Mouse (Mus musculus): ENCODE data around the gene Plxdc1. TPM values are rescaled to one million over a fixed set of nuclear protein-coding genes. Genes with fewer than 3 reads are reported as not detected.

Gene Plxdc1
- polyA plus RNA-seq, 1 experiment from 2014 or later: 0.33 TPM

GRCm38 (mm10) chr11:98011716-98012115 is 25.5 kb upstream of the Plxdc1 start:
- Histone ChIP-seq H3K27ac (no peak overlapping the region), H3K36me3 (no peaks in the 10 kb centered on the region), H3K4me3 (no peak overlapping the region), H3K4me1 (no peaks in the 10 kb centered on the region), H3K4me2 (no peak overlapping the region), H3K27me3 (replicated peaks) (peaks cover 45% of the 10 kb centered on the region), H3K9ac (no peak overlapping the region), H3K9me3 (replicated peaks) (no peaks in the 10 kb centered on the region)
- 34% methylated on average over 8 of the region's 9 CpGs for WGBS (ENCODE audit: insufficient replicate concordance)
- no peak for ATAC-seq

GRCm38 (mm10) chr11:98008087-98008486 is 21.8 kb upstream of the Plxdc1 start:
- H3K9ac ChIP-seq: no peak overlapping the region
- WGBS (ENCODE audit: insufficient replicate concordance): 59% methylated on average over 11 of the region's 11 CpGs
- no peaks in the 10 kb centered on the region for H3K36me3 ChIP-seq
- ATAC-seq: no peak
- H3K27ac ChIP-seq: no peak overlapping the region
- no peak overlapping the region for H3K4me3 ChIP-seq
- peaks cover 5% of the 10 kb centered on the region for H3K4me1 ChIP-seq
- no peaks in the 10 kb centered on the region for H3K9me3 ChIP-seq (replicated peaks)
- H3K27me3 ChIP-seq (replicated peaks): peaks cover 57% of the 10 kb centered on the region
- no peak overlapping the region for H3K4me2 ChIP-seq

GRCm38 (mm10) chr11:98005686-98006085 is 19.4 kb upstream of the Plxdc1 start:
- H3K27me3 ChIP-seq (replicated peaks): peaks cover 57% of the 10 kb centered on the region
- 69% methylated on average over 10 of the region's 10 CpGs for WGBS (ENCODE audit: insufficient replicate concordance)

GRCm38 (mm10) chr11:98005076-98005475 is 18.8 kb upstream of the Plxdc1 start:
- Histone ChIP-seq H3K27me3 (replicated peaks) (peaks cover 57% of the 10 kb centered on the region), H3K4me2 (peak overlapping the region; percentile 29), H3K4me1 (peaks cover 16% of the 10 kb centered on the region), H3K27ac (no peak overlapping the region), H3K36me3 (no peaks in the 10 kb centered on the region), H3K9me3 (replicated peaks) (no peaks in the 10 kb centered on the region), H3K9ac (no peak overlapping the region), H3K4me3 (no peak overlapping the region)
- ATAC-seq: peak; percentile 22; the same call in 1 of the 2 replicates
- 21% methylated on average over 13 of the region's 13 CpGs for WGBS (ENCODE audit: insufficient replicate concordance)

More at GRCm38 (mm10) chr11:98005686-98006085, 19.4 kb upstream of the Plxdc1 start:
- no peak overlapping the region for H3K4me2 ChIP-seq
- no peak overlapping the region for H3K4me3 ChIP-seq
- no peaks in the 10 kb centered on the region for H3K36me3 ChIP-seq
- H3K9ac ChIP-seq: no peak overlapping the region
- H3K9me3 ChIP-seq (replicated peaks): no peaks in the 10 kb centered on the region
- peaks cover 16% of the 10 kb centered on the region for H3K4me1 ChIP-seq
- ATAC-seq: no peak
- H3K27ac ChIP-seq: no peak overlapping the region

GRCm38 (mm10) chr11:98004161-98004560 is 17.9 kb upstream of the Plxdc1 start:
- Histone ChIP-seq H3K4me3 (no peak overlapping the region), H3K27me3 (replicated peaks) (peaks cover 65% of the 10 kb centered on the region), H3K27ac (no peak overlapping the region), H3K4me1 (peaks cover 17% of the 10 kb centered on the region), H3K9ac (no peak overlapping the region), H3K9me3 (replicated peaks) (no peaks in the 10 kb centered on the region), H3K4me2 (no peak overlapping the region), H3K36me3 (no peaks in the 10 kb centered on the region)
- WGBS (ENCODE audit: insufficient replicate concordance): 68% methylated on average over 8 of the region's 8 CpGs
- no peak for ATAC-seq

GRCm38 (mm10) chr11:98003171-98003671 is 17.0 kb upstream of the Plxdc1 start:
- ATAC-seq: no peak
- peaks cover 75% of the 10 kb centered on the region for H3K27me3 ChIP-seq (replicated peaks)
- H3K9me3 ChIP-seq (replicated peaks): no peaks in the 10 kb centered on the region
- peaks cover 24% of the 10 kb centered on the region for H3K4me1 ChIP-seq
- WGBS (ENCODE audit: insufficient replicate concordance): 30% methylated on average over 17 of the region's 17 CpGs
- H3K4me3 ChIP-seq: peak overlapping the region; percentile 38
- H3K36me3 ChIP-seq: no peaks in the 10 kb centered on the region
- peak overlapping the region; percentile 18; the same call in 1 of the 2 replicates for H3K9ac ChIP-seq
- H3K4me2 ChIP-seq: peak overlapping the region; percentile 61
- H3K27ac ChIP-seq: no peak overlapping the region

GRCm38 (mm10) chr11:98002627-98003026 is 16.4 kb upstream of the Plxdc1 start:
- Histone ChIP-seq H3K9me3 (replicated peaks) (no peaks in the 10 kb centered on the region), H3K4me2 (peak overlapping the region; percentile 61), H3K36me3 (no peaks in the 10 kb centered on the region), H3K27me3 (replicated peaks) (peaks cover 81% of the 10 kb centered on the region), H3K27ac (no peak overlapping the region), H3K4me1 (peaks cover 30% of the 10 kb centered on the region), H3K4me3 (peak overlapping the region; percentile 38), H3K9ac (peak overlapping the region; percentile 18; the same call in 1 of the 2 replicates)
- ATAC-seq: no peak
- WGBS (ENCODE audit: insufficient replicate concordance): 6% methylated on average over 12 of the region's 12 CpGs

- Histone ChIP-seq H3K4me1 (peaks cover 35% of the 10 kb centered on the region), H3K27ac (no peak overlapping the region), H3K4me3 (no peak overlapping the region), H3K4me2 (no peak overlapping the region), H3K27me3 (replicated peaks) (peaks cover 87% of the 10 kb centered on the region), H3K9ac (no peak overlapping the region), H3K36me3 (no peaks in the 10 kb centered on the region), H3K9me3 (replicated peaks) (no peaks in the 10 kb centered on the region)
- WGBS (ENCODE audit: insufficient replicate concordance): 43% methylated on average over 6 of the region's 6 CpGs
- no peak for ATAC-seq
These were observed 15.7 kb upstream of the Plxdc1 start for GRCm38 (mm10) chr11:98001986-98002385.

GRCm38 (mm10) chr11:98001351-98001824 is 15.1 kb upstream of the Plxdc1 start:
- Histone ChIP-seq H3K27me3 (replicated peaks) (peaks cover 93% of the 10 kb centered on the region), H3K9me3 (replicated peaks) (no peaks in the 10 kb centered on the region), H3K4me1 (peaks cover 41% of the 10 kb centered on the region), H3K4me3 (no peak overlapping the region), H3K4me2 (no peak overlapping the region), H3K36me3 (no peaks in the 10 kb centered on the region), H3K27ac (no peak overlapping the region), H3K9ac (no peak overlapping the region)
- WGBS (ENCODE audit: insufficient replicate concordance): 27% methylated on average over 11 of the region's 11 CpGs
- ATAC-seq: no peak

GRCm38 (mm10) chr11:98000378-98001140 is 14.3 kb upstream of the Plxdc1 start:
- Histone ChIP-seq H3K4me3 (no peak overlapping the region), H3K9ac (no peak overlapping the region), H3K4me2 (no peak overlapping the region), H3K27me3 (replicated peaks) (peaks cover 98% of the 10 kb centered on the region), H3K4me1 (peaks cover 47% of the 10 kb centered on the region), H3K27ac (0 out of 2 replicates have a peak overlapping the region, but pooled peaks have one; percentile 37), H3K36me3 (no peaks in the 10 kb centered on the region), H3K9me3 (replicated peaks) (no peaks in the 10 kb centered on the region)
- 30% methylated on average over 7 of the region's 7 CpGs for WGBS (ENCODE audit: insufficient replicate concordance)
- no peak for ATAC-seq

GRCm38 (mm10) chr11:97999748-98000147 is 13.5 kb upstream of the Plxdc1 start:
- H3K4me2 ChIP-seq: no peak overlapping the region
- no peak overlapping the region for H3K9ac ChIP-seq
- H3K27ac ChIP-seq: no peak overlapping the region
- H3K4me3 ChIP-seq: no peak overlapping the region
- 41% methylated on average over 5 of the region's 5 CpGs for whole genome bisulfite sequencing (ENCODE audit: insufficient replicate concordance)
- H3K36me3 ChIP-seq: no peaks in the 10 kb centered on the region
- H3K27me3 ChIP-seq (replicated peaks): peaks cover 98% of the 10 kb centered on the region
- no peak for ATAC-seq
- H3K4me1 ChIP-seq: peaks cover 55% of the 10 kb centered on the region
- no peaks in the 10 kb centered on the region for H3K9me3 ChIP-seq (replicated peaks)

- no peaks in the 10 kb centered on the region for H3K36me3 ChIP-seq
- H3K4me1 ChIP-seq: peaks cover 62% of the 10 kb centered on the region
- no peak overlapping the region for H3K27ac ChIP-seq
- H3K27me3 ChIP-seq (replicated peaks): peaks cover 93% of the 10 kb centered on the region
- no peak overlapping the region for H3K4me2 ChIP-seq
- no peak overlapping the region for H3K9ac ChIP-seq
- H3K4me3 ChIP-seq: no peak overlapping the region
- H3K9me3 ChIP-seq (replicated peaks): no peaks in the 10 kb centered on the region
- 40% methylated on average over 7 of the region's 7 CpGs for WGBS (ENCODE audit: insufficient replicate concordance)
- ATAC-seq: no peak
These were observed 12.8 kb upstream of the Plxdc1 start for GRCm38 (mm10) chr11:97998898-97999608.
